Mouse (Mus musculus) midbrain, embryonic 16.5 days (tissue): Measurements from ENCODE around the gene Fasn. TPM values are rescaled to one million over a fixed set of nuclear protein-coding genes. Genes with fewer than 3 reads are reported as not detected.
"Not testable (repeated sequence)": the region's sequence is repeated elsewhere in the genome, so short reads cannot be mapped to it uniquely, and the experiment has no call there.

ENCODE experiments used
- ATAC-seq: fragments of 200-750 bp; cut with Nextera tagmentation; 2 replicates; pipeline ENCODE4 v1.8.0; 2017; ENCODE audit warnings: moderate TSS enrichment
- H3K27ac ChIP-seq: fragments of 300-500 bp; sonication (generic); 2 replicates; pipeline ENCODE4 v1.5.1; 2014; ENCODE audit warnings: mild to moderate bottlenecking, low read length, mixed read lengths
- H3K27me3 ChIP-seq: fragments of 300-500 bp; sonication (generic); 2 replicates; pipeline ENCODE4 v1.6.1; 2014; ENCODE audit warnings: low read depth, low read length, mixed read lengths; ENCODE audit not compliant: control insufficient read depth, insufficient read depth
- H3K36me3 ChIP-seq: fragments of 300-500 bp; sonication (generic); 2 replicates; pipeline ENCODE4 v1.6.1; 2014; ENCODE audit warnings: mild to moderate bottlenecking, low read length, moderate library complexity, mixed read lengths; ENCODE audit not compliant: control insufficient read depth, insufficient read depth
- H3K4me1 ChIP-seq: fragments of 300-500 bp; sonication (generic); 2 replicates; pipeline ENCODE4 v1.6.1; 2014; ENCODE audit warnings: mild to moderate bottlenecking, low read length, mixed read lengths; ENCODE audit not compliant: control insufficient read depth, insufficient read depth
- H3K4me2 ChIP-seq: fragments of 300-500 bp; sonication (generic); 2 replicates; pipeline ENCODE4 v1.6.1; 2014; ENCODE audit warnings: mild to moderate bottlenecking, low read length, mixed read lengths
- H3K4me3 ChIP-seq: fragments of 300-500 bp; sonication (generic); 2 replicates; pipeline ENCODE4 v1.5.1; 2014; ENCODE audit warnings: low read depth, mild to moderate bottlenecking, low read length, moderate library complexity, mixed read lengths
- H3K9ac ChIP-seq: fragments of 300-500 bp; sonication (generic); 2 replicates; pipeline ENCODE4 v1.6.1; 2014; ENCODE audit warnings: low read depth, low read length, mixed read lengths
- H3K9me3 ChIP-seq: fragments of 300-500 bp; sonication (generic); replicated peaks from 2 replicates; pipeline ENCODE4 v1.6.1; 2014; ENCODE audit warnings: mild to moderate bottlenecking, low read length, mixed read lengths; ENCODE audit not compliant: control insufficient read depth, poor library complexity, severe bottlenecking
- WGBS: fragments of 180-500 bp; shearing (Covaris S2); extraction: QIAGEN DNeasy Blood & Tissue Kit; methylation state at CpG from one replicate; pipeline ENCODE4 v1.1.7; 2014; 5-methylcytosine and 5-hydroxymethylcytosine counted together
- polyA plus RNA-seq: library from polyadenylated mRNA; unstranded; fragments of >200 nt; fragmentation: Nextera tagmentation; extraction: Ambion mirVana; gene quantifications from 2 replicates; pipeline ENCODE4 v1.2.1, GENCODE M21; 2015

Fasn gene
- polyA plus RNA-seq, 1 experiment from 2014 or later, result 108 TPM

DNA sequence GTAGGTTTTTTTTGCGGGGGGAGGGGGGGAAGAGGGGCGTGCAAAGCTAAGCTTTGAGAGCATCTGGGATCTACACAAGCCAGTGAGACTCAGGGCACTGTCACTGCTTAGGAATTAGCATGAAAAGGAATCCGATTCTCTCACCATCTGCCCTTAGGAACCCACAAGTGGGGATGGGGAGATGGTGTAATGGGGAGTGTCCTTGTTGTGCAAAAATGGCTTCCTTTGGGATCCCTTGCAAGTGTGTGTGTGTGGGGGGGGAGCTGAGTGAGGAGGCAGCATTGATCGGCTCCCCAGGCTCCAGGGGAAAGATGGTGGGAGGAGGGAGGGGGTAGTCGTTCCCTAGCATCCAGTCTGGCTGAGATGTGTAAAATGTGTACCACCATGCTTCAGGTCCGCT, 47.2 kb downstream of the Fasn start:
- Histone ChIP-seq H3K27ac (no peak overlapping the region), H3K4me1 (no peaks in the 10 kb centered on the region; the same call in 1 of the 2 replicates), H3K36me3 (peaks cover 13% of the 10 kb centered on the region; the same call in 1 of the 2 replicates), H3K4me2 (no peak overlapping the region), H3K4me3 (no peak overlapping the region), H3K27me3 (no peaks in the 10 kb centered on the region), H3K9ac (no peak overlapping the region), H3K9me3 (no peaks in the 10 kb centered on the region)
- WGBS, result 27% methylated on average over 6 of the region's 6 CpGs
- ATAC-seq, result no peak

DNA sequence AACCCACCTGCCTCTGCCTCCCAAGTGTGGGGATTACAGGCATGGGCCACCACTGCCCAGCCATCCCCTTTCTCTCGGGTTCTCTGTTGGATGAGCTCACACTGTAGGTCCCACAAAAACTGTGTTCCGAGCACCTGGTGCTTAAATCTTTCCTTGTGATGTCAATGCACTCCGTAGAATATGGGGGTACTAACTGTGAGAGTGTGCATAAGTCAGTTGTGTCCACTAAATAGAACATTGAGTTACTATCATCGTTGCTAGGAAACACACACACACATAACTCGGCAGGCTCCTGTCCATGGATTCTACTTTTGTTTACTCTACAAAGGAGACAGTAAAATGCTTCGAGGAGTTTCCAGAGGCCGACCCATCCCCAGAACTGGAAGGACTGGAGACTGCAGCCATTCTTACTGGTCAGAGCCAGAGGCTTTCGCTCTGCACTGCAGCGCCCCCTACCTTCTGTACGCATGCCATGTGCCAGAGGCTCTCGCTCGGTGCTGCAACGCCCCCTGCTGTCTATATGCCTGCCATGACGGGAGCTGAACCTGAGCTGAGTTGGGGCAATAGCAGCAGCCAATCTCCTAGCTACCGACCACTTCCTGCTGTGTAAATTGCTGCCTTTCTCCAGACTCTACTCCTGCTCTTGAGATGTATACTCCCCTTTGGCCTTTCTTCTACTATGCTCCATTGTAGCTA, 48.4 kb downstream of the Fasn start:
- no peaks in the 10 kb centered on the region; the same call in 1 of the 2 replicates for H3K4me1 ChIP-seq
- H3K4me2 ChIP-seq, result no peak overlapping the region
- H3K36me3 ChIP-seq, result peaks cover 6% of the 10 kb centered on the region; the same call in 1 of the 2 replicates
- 29% methylated on average over 15 of the region's 15 CpGs for WGBS
- H3K9ac ChIP-seq, result no peak overlapping the region
- no peak overlapping the region for H3K27ac ChIP-seq
- peak; percentile 83 for ATAC-seq
- no peaks in the 10 kb centered on the region for H3K9me3 ChIP-seq
- no peak overlapping the region for H3K4me3 ChIP-seq
- no peaks in the 10 kb centered on the region for H3K27me3 ChIP-seq

DNA sequence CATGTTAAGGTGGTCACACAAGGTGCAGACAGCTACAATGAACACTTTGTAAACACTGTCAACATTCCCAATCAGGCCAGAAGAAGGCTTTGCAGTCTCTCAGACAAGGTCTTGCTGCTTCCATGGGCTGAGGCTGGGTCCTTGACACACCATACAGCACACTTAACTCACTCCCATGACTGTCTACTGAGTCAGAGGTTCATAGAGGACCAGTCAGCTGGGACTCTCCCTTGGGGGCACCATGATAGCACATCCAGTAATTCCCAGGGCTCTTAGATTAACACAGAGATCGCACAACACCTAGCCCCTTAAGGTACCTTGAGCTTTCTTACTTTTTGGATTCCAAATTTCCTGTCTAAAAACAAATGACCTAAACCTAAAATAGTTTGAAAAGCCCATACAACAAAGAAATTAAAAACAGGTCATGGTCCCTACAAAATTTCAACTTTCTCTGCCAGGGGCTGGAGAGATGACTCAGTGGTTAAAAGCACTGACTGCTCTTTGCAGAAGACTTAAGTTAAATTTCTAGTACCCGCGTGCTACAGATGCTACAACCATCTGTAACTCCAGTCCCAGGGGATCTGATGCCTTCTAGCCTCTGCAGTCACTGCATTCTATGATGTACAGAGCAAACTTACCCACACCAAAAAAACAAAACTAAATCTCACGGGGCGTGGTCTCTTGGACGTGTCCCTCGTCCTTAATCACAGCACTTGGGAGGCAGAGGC, 50.7 kb downstream of the Fasn start:
- Histone ChIP-seq H3K9me3 (no peaks in the 10 kb centered on the region), H3K27me3 (no peaks in the 10 kb centered on the region), H3K4me3 (no peak overlapping the region), H3K4me2 (no peak overlapping the region), H3K4me1 (no peaks in the 10 kb centered on the region; the same call in 1 of the 2 replicates), H3K27ac (no peak overlapping the region), H3K9ac (no peak overlapping the region; the same call in 1 of the 2 replicates), H3K36me3 (no peaks in the 10 kb centered on the region)
- no peak for ATAC-seq
- WGBS, result 87% methylated on average over 7 of the region's 7 CpGs

DNA sequence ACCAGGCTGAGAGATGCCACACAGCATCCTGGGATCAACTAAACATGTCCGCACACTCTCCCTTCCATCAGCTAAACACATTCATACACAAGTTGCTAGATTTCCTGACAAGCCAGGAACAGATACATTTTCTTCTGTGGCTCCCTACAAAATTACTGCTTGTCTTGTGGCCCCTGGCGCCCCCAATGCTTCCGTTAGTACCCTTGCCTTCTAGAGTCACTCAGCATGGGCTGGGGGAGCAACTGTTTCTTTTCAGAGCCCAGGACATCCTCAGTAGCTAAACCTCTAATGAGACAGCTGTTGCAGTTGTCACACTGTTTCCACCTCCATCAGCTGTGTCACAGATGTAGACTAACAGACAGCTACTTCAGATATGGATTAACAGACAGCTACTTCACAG, 51.6 kb downstream of the Fasn start:
- no peak overlapping the region for H3K4me2 ChIP-seq
- no peaks in the 10 kb centered on the region; the same call in 1 of the 2 replicates for H3K4me1 ChIP-seq
- no peak overlapping the region for H3K4me3 ChIP-seq
- no peak overlapping the region for H3K27ac ChIP-seq
- H3K9ac ChIP-seq, result no peak overlapping the region
- WGBS, result 81% methylated on average over 3 of the region's 3 CpGs
- no peaks in the 10 kb centered on the region for H3K36me3 ChIP-seq
- no peaks in the 10 kb centered on the region for H3K27me3 ChIP-seq
- no peaks in the 10 kb centered on the region for H3K9me3 ChIP-seq
- ATAC-seq, result no peak

DNA sequence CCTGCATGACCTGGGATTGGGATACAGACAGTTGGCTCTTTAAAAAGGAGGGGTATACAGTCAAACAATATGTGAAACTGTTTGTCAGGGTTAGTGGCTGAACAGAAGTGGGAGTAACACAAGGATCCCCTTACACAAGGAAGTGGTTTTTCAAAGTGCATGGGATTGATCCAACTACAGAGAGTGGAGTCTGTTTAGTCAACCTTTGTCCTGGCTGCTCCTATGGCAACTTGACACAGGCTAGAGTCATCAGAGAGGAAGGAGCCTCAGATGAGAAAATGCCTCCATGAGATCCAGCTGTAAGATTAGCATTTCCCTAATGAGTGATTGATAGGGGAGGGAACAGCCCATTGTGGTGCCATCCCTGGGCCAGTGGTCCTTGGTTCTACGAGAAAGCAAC, 56.1 kb downstream of the Fasn start:
- Histone ChIP-seq H3K9me3 (no peaks in the 10 kb centered on the region), H3K36me3 (no peaks in the 10 kb centered on the region), H3K4me1 (no peaks in the 10 kb centered on the region), H3K27ac (no peak overlapping the region), H3K27me3 (no peaks in the 10 kb centered on the region), H3K4me3 (no peak overlapping the region), H3K4me2 (no peak overlapping the region), H3K9ac (no peak overlapping the region)
- ATAC-seq, result no peak
- 37% methylated on average over 1 of the region's 1 CpGs for WGBS

DNA sequence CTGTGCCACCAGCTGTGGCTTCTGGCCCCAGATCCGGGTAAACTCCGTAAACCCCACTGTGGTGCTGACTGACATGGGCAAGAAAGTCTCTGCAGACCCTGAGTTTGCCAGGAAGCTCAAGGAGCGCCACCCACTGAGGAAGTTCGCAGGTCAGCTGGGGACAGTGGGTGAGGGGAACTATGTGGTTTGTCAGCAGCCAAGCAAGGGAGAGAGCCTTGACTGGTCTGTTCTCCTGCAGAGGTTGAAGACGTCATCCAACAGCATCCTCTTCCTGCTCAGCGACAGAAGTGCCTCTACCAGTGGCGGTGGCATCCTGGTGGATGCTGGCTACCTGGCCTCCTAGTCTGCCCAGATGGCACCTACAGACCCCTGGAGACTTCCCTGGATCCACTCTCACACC, 57.3 kb downstream of the Fasn start:
- not testable (repeated sequence) for H3K27me3 ChIP-seq, H3K36me3 ChIP-seq, H3K4me2 ChIP-seq, H3K4me1 ChIP-seq, H3K27ac ChIP-seq, H3K9ac ChIP-seq, H3K9me3 ChIP-seq, ATAC-seq, H3K4me3 ChIP-seq
- 78% methylated on average over 3 of the region's 7 CpGs for WGBS

DNA sequence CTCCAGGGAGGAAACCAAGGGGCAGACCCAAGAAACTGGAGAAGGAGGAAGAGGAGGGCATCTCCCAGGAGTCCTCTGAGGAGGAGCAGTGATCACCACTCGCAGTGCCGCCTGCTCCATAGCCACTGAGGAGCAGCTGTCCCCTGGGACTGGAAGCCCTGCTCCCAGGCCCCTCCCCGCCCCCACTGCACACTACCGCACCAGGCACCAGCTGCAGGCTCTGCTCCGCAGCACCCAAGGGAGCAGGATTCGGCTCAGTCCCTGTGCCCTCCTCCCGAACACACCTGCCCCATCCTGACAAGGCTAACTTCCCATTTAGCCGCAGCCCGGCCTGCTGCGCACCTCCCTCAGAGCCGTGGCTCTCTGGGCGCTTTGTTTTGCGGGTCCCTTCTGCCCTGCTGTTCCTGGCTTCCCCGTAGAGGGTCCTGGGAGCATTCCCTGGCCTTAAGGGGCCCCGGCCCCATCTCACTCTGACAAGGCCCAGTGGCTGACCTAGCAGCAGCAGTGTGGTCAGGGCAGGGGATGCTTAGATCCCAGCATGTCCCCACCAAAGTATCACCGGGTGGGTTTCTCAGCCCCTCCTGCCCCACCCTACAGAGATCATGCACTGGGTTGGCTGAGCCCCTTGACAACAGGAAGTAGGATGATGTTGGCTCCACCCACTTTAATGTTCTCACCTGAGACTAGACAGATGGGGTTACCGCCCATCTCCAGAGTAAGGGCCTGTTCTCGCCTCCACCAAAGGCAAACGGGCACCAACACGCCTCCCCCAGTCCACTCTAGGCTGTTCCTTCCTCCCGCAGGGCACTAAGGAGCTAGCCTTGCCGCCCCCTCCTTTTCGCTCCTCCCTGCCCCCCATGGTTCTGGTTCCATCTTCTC, 61.0 kb downstream of the Fasn start:
- ATAC-seq, result 0 out of 2 replicates have a peak, but pooled peaks have one; percentile 42
- not testable (repeated sequence) for H3K4me1 ChIP-seq, H3K9ac ChIP-seq, H3K4me2 ChIP-seq, H3K36me3 ChIP-seq, H3K4me3 ChIP-seq, H3K27me3 ChIP-seq, H3K27ac ChIP-seq, H3K9me3 ChIP-seq
- 17% methylated on average over 1 of the region's 23 CpGs for WGBS

DNA sequence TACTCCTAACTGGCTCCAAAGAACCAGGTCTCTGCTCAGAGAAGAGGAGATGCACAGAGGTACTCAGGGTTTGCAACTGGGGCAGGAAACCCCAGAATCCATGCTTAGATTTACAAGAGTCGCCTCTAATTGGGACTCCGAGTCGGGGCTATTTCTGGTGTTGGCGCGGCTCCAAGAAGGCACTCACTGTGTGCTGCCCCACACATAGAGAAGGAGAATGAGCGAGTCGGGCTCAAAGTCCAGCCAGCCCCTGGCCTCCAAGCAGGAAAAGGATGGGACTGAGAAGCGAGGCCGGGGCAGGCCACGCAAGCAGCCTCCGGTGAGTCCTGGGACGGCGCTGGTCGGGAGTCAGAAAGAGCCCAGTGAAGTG, 61.7 kb downstream of the Fasn start, which contains the start of gene Hmga1b:
Hmga1b (plus strand) TSS at position 123 of the 370 bp plus-strand sequence.
- H3K9ac ChIP-seq, H3K4me2 ChIP-seq, H3K27me3 ChIP-seq, H3K9me3 ChIP-seq, H3K4me3 ChIP-seq, H3K36me3 ChIP-seq, H3K4me1 ChIP-seq, H3K27ac ChIP-seq, ATAC-seq: not testable (repeated sequence)
- WGBS, result 30% methylated on average over 11 of the region's 14 CpGs
